Mouse (Mus musculus): ENCODE results near the gene H6pd.
"Not testable (repeated sequence)": the region's sequence is repeated elsewhere in the genome, so short reads cannot be mapped to it uniquely, and the experiment has no call there.

DNA sequence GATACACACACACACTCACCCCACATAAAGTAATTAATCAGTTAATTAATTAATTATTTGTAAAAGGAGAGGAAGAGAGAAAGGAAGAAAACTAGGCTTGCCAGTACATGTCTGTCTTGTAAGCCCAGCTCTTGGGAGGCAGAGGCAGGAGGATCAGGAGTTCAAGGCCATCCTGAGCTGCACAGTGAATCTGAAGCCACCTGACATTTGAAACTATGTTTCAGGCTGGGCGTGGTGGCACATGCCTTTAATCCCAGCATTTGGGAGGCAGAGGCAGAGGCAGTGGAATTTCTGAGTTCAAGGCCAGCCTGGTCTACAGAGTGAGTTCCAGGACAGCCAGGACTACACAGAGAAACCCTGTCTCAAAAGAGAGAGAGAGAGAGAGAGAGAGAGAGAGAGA is 32.0 kb upstream of the H6pd start:
- not testable (repeated sequence) for TF ChIP-seq POLR2AphosphoS2 (IDR thresholded peaks at IDR 0.05; ENCODE audit: low read length); CTCF (IDR thresholded peaks at IDR 0.05 in 2 of 3, conservative IDR thresholded peaks at IDR 0.05 in 1 of 3; ENCODE audit: control insufficient read depth in 1 of 3, insufficient read depth in 1 of 3, low read depth in 2 of 3, low read length in 3 of 3, poor library complexity in 1 of 3, severe bottlenecking in 1 of 3)
